Mouse (Mus musculus) heart, adult 2 months (tissue): ENCODE measurements around the gene Slc27a1.

Source experiments
- CTCF ChIP-seq: fragments of 200-600 bp; IDR thresholded peaks from 2 replicates; pipeline ENCODE4 v1.8.1; 2022; ENCODE audit warnings: antibody characterized with exemption, mild to moderate bottlenecking, moderate library complexity
- EP300 ChIP-seq: fragments of 200-500 bp; IDR thresholded peaks from 2 replicates; pipeline ENCODE4 v1.6.1; 2011; ENCODE audit warnings: low read depth, low read length, control low read depth; ENCODE audit not compliant: insufficient read depth
- POLR2A ChIP-seq: fragments of 200-500 bp; IDR thresholded peaks from 2 replicates; pipeline ENCODE4 v1.6.1; 2011; ENCODE audit warnings: mild to moderate bottlenecking, low read depth, low read length, control low read depth; ENCODE audit not compliant: insufficient read depth

DNA sequence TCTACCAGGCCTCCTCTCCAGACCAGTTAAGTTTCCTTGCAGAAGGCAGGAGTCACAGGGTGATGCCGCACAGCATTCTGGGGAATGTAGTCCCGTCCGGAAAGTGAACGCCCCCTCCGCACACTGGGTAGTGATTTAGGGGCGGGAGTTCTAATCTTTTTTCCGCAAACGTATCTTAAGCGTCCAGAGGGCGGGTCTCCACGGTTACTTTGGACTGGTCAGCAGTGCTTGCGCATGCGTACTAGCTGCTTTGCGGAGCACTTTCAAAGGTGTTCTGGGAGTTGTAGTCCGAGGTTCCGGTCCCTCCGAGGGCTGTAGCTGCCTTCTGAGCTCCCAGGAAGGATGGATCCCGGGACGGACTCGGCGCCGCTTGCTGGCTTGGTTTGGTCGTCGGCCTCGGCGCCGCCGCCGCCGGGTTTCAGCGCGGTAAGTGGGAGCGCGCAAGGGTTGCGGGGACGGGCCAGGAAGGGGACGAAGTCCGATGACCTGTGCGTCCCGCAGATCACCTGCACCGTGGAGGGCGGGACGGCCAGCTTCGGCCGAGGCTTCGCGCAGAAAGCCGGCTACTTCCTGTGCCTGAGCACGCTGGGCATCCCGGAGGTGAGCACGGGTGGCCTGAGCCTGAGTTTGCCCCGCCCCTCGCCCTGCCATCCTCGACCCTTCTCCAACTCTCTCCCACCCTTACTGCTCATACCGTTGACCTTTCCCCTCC, 25.9 kb upstream of the Slc27a1 start, which contains the start of gene Mvb12a:
- TF ChIP-seq CTCF = no peak
- peak; percentile 74 for TF ChIP-seq POLR2A
- TF ChIP-seq EP300 = no peak
